Mouse (Mus musculus) cerebellum, adult 2 months (tissue): ENCODE data around the gene Muc15. TPM values are rescaled to one million over a fixed set of nuclear protein-coding genes. Genes with fewer than 3 reads are reported as not detected.

ENCODE experiments used
- DNase-seq, 2 experiments: peaks; one replicate each; pipeline ENCODE4 v3.0.0; 2021
- H3K27ac ChIP-seq: fragments of 200-500 bp; 2 replicates; pipeline ENCODE4 v1.5.1; 2012; ENCODE audit warnings: low read length, control low read depth, inconsistent platforms; ENCODE audit not compliant: insufficient read depth
- H3K27me3 ChIP-seq: fragments of 200-500 bp; 2 replicates; pipeline ENCODE4 v1.6.1; 2012; ENCODE audit warnings: inconsistent platforms, mild to moderate bottlenecking, low read length, moderate library complexity; ENCODE audit not compliant: control insufficient read depth, insufficient read depth
- H3K4me1 ChIP-seq: fragments of 200-500 bp; 2 replicates; pipeline ENCODE4 v1.6.1; 2011; ENCODE audit warnings: low read length; ENCODE audit not compliant: control insufficient read depth, insufficient read depth
- H3K4me3 ChIP-seq: fragments of 200-500 bp; replicated peaks from 2 replicates; pipeline ENCODE3; 2011; ENCODE audit warnings: mild to moderate bottlenecking, low read depth, low read length, control low read depth; ENCODE audit not compliant: insufficient read depth
- CTCF ChIP-seq: fragments of 200-500 bp; IDR thresholded peaks from 2 replicates; pipeline ENCODE4 v1.5.1; 2011; ENCODE audit warnings: low read depth, mild to moderate bottlenecking, control low read depth, low read length, moderate library complexity, borderline replicate concordance; ENCODE audit not compliant: insufficient read depth
- POLR2A ChIP-seq: fragments of 200-500 bp; IDR thresholded peaks from 2 replicates; pipeline ENCODE4 v1.6.1; 2011; ENCODE audit warnings: low read length, control low read depth, borderline replicate concordance; ENCODE audit not compliant: insufficient read depth
- WGBS: fragments of 180-500 bp; shearing (Covaris S2); methylation state at CpG from one replicate; pipeline ENCODE4 v1.1.7; 2018; 5-methylcytosine and 5-hydroxymethylcytosine counted together
- polyA plus RNA-seq: library from polyadenylated mRNA; depleted of rRNA; stranded (reverse); fragments of >200 nt; gene quantifications from 2 replicates; pipeline ENCODE4 v1.2.3, GENCODE M21; 2012; rRNA removed

Gene Muc15
- polyA plus RNA-seq = 0.56 and 0.76 TPM in 2 replicates

GRCm38 (mm10) chr2:110721290-110721753 lies at the start of gene Muc15:
Gene Muc15, plus strand, starts transcription at chr2:110721340.
- 11% methylated on average over 3 of the region's 3 CpGs for WGBS
- Histone ChIP-seq H3K4me1 (peaks cover under 1% of the 10 kb centered on the region; the same call in 1 of the 2 replicates), H3K27me3 (no peaks in the 10 kb centered on the region), H3K27ac (no peak within 1 kb of the TSS), H3K4me3 (no peak within 1 kb of the TSS)
- DNase-seq = peak; percentile 33 to 53
- TF ChIP-seq CTCF (no peak), POLR2A (no peak)

- H3K27ac ChIP-seq = no peak overlapping the region
- H3K4me1 ChIP-seq = no peaks in the 10 kb centered on the region
- H3K4me3 ChIP-seq = no peak overlapping the region
- no peak for TF ChIP-seq POLR2A
- no peak for TF ChIP-seq CTCF
- no peak for DNase-seq
- WGBS = 99% methylated on average over 3 of the region's 3 CpGs
- H3K27me3 ChIP-seq = no peaks in the 10 kb centered on the region
These were observed 11.7 kb upstream of the Muc15 start for GRCm38 (mm10) chr2:110709436-110709835.

DNA sequence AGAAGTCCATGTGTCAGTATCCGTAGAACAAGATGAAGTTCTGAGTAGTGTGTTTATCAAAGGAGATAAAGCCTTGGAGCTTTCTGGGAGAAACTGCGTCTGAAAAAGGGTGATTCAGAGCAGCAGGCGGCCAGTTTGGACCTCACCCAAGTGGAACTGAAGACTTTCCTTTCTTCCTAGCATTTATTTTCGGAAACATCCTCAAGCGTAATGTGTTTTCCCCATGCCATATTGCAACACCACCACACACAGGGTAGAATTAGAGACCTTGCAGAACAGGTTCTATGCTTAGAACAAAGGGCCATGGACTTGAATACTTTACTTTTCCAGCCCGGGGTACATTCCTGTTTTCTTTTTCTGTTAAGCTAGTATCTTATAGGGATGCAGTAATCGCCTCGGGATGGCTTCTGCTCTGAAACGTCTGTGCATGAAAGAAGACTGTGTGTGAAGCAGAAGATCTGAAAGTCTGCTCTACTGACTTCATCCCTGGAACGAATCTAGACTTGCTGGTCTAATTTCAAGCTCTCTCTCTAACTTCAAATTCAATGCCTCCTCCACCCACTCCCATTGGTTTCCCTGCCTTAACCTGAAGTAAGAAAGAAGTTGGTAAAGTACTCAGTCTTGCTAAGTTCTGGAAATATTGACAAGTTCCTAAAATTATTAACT lies 11.0 kb upstream of the Muc15 start:
- 53% methylated on average over 10 of the region's 10 CpGs for WGBS

GRCm38 (mm10) chr2:110719051-110719450 lies 2.1 kb upstream of the Muc15 start:
- no peak for DNase-seq

More for the DNA sequence above, 11.0 kb upstream of the Muc15 start:
- Histone ChIP-seq H3K4me3 (no peak overlapping the region), H3K27me3 (no peaks in the 10 kb centered on the region), H3K27ac (no peak overlapping the region), H3K4me1 (no peaks in the 10 kb centered on the region)
- TF ChIP-seq POLR2A (no peak), CTCF (no peak)
- DNase-seq = peak; percentile 20 to 41

DNA sequence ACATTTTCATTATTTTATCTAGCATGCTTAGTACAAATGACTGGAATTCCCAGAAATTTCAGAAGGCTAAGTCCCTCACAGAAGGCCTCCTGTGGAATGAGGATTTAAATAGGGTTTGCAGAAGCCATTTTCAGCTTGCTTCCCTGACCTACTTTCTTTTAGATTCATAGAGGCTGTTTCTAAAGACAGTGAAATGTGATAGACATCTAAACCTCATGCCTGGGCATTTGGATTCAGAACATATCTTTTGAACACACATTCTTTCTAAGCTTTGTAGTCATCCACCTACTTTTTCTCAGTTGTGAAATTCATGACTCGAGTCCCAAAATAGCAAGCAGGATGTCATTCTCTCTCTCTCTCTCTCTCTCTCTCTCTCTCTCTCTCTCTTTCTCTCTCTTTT lies 1.1 kb downstream of the Muc15 start:
- Histone ChIP-seq H3K4me1 (peaks cover 2% of the 10 kb centered on the region; the same call in 1 of the 2 replicates), H3K4me3 (no peak overlapping the region), H3K27ac (no peak overlapping the region), H3K27me3 (no peaks in the 10 kb centered on the region)
- TF ChIP-seq CTCF = no peak
- TF ChIP-seq POLR2A = no peak
- WGBS = 39% methylated on average over 1 of the region's 1 CpGs
- DNase-seq = peak in 1 of 2 experiments; percentile 29

More at GRCm38 (mm10) chr2:110719051-110719450, 2.1 kb upstream of the Muc15 start:
- Histone ChIP-seq H3K27ac (no peak overlapping the region), H3K4me3 (no peak overlapping the region), H3K27me3 (no peaks in the 10 kb centered on the region), H3K4me1 (no peaks in the 10 kb centered on the region; the same call in 1 of the 2 replicates)
- TF ChIP-seq POLR2A = no peak
- TF ChIP-seq CTCF = no peak

DNA sequence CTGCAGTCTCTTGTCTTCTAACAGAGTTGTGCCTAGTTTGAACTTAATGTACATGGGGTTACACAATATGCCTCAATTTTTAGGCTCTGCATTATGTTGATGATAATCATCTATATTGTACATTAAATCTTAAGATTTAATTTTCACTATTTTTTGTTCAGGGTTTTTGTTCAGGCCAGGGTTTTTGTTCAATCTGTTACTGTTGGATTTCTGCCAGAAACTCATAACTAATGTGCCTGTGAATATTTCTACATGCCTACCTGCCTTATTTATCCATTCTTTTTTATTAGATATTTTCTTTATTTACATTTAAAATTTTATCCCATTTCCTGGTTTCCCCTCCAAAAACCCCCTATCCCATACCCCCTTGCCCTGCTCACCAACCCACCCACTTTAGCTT lies 5.0 kb downstream of the Muc15 start:
- H3K27ac ChIP-seq = no peak overlapping the region
- peaks cover 2% of the 10 kb centered on the region; the same call in 1 of the 2 replicates for H3K4me1 ChIP-seq
- TF ChIP-seq CTCF (no peak), POLR2A (no peak)
- no peaks in the 10 kb centered on the region for H3K27me3 ChIP-seq
- no peak overlapping the region for H3K4me3 ChIP-seq
- peak in 1 of 2 experiments; percentile 63 for DNase-seq

GRCm38 (mm10) chr2:110737236-110737635 lies 16.1 kb downstream of the Muc15 start:
- 88% methylated on average over 4 of the region's 4 CpGs for WGBS
- no peak for DNase-seq
- Histone ChIP-seq H3K4me3 (no peak overlapping the region), H3K27ac (no peak overlapping the region), H3K27me3 (no peaks in the 10 kb centered on the region), H3K4me1 (no peaks in the 10 kb centered on the region)
- no peak for TF ChIP-seq POLR2A
- no peak for TF ChIP-seq CTCF

GRCm38 (mm10) chr2:110737981-110738380 lies 16.8 kb downstream of the Muc15 start:
- no peak for DNase-seq
- H3K27ac ChIP-seq = no peak overlapping the region
- no peaks in the 10 kb centered on the region for H3K27me3 ChIP-seq
- WGBS = 76% methylated on average over 2 of the region's 2 CpGs
- H3K4me3 ChIP-seq = no peak overlapping the region
- TF ChIP-seq CTCF (no peak), POLR2A (no peak)
- H3K4me1 ChIP-seq = no peaks in the 10 kb centered on the region
